Mouse (Mus musculus) brain, embryonic 14.5 days (tissue): ENCODE results near the gene Nxpe5.

Experiments
- CTCF ChIP-seq: fragments of 200-500 bp; IDR thresholded peaks from 2 replicates; pipeline ENCODE4 v1.5.1; 2012; ENCODE audit warnings: inconsistent platforms, mild to moderate bottlenecking, moderate library complexity, borderline replicate concordance; ENCODE audit not compliant: insufficient read depth, insufficient read length; ENCODE audit errors: extremely low read depth
- POLR2A ChIP-seq: fragments of 200-500 bp; IDR thresholded peaks from 2 replicates; pipeline ENCODE4 v1.6.1; 2012; ENCODE audit warnings: mild to moderate bottlenecking, inconsistent platforms, borderline replicate concordance; ENCODE audit not compliant: poor library complexity, insufficient read depth, insufficient read length, severe bottlenecking; ENCODE audit errors: extremely low read depth

DNA sequence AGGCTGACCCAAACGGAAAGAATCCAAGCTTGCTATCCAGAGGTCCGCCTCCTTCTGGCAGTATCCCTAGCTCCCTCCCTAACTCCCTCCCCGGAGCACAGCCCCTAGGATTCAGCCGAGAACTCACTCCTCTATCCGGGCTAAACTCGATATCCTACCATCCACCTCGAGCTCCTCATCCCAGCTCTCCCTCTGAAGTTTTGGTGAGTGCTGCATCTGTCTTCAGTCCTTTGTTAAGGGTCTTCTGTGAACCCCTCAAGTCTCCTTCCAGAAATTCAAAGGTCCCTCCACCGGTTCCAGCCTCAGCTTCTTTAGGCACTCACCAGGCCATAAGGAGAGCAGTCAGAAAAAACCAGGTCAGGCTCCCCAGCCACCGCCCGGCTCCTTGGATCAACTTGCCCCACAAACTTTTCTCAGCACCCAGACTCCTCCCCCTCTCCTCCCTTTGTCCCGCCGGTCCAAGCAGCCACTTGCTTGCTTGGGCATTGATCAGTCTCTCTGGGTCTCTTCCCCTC lies 46.8 kb downstream of the Nxpe5 start, which contains the start of gene Gal3st4:
- TF ChIP-seq POLR2A (no peak), CTCF (no peak)
